Mouse (Mus musculus): ENCODE data around the gene Sycp2. TPM values are rescaled to one million over a fixed set of nuclear protein-coding genes. Genes with fewer than 3 reads are reported as not detected.

The Sycp2 gene
- total and polyA plus RNA-seq, 2 experiments from 2014 or later, result 0.12 TPM; not detected in 1

DNA sequence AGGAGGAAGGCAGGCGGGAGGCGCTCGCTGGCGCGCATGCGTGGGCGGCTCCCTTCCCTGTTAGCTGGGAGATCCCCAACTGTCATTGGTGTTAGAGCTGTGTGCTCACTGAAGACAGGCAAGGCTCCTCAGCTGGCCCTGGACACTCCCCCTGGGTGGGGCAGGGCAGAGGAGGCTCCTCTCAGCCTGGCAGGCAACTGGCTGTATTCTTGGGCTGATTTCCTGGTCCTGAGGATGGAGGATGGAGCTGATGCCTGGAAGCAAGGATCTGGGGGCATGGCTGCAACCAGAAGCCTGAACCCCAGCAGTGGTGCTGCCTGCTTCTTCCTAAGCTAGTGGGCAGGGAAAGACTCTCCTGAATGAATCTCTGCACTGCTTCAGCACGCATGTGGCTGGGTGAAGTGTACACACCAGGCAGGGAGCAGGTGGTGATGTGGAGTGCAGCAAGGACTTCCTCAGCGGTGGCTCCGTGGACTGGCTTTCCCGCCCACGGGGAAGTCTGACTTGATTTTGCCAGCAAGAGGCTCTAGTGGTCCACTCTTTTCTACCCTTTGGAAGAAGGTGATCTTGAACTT is 79.9 kb downstream of the Sycp2 start:
- no peak for TF ChIP-seq CTCF (IDR thresholded peaks at IDR 0.05; ENCODE audit: low read depth)
- TF ChIP-seq EP300 (IDR thresholded peaks at IDR 0.05; ENCODE audit: low read depth), result no peak
- 10% methylated on average over 12 of the region's 12 CpGs for WGBS
- ATAC-seq (ENCODE audit: insufficient read depth, low read depth) (peak; percentile 80), DNase-seq (ENCODE audit: low spot score) (peak; percentile 45)
- Histone ChIP-seq H3K4me3 (ENCODE audit: low read depth, low read length) (0 out of 2 replicates have a peak overlapping the region, but pooled peaks have one; percentile 16), H3K4me2 (ENCODE audit: low read depth, low read length) (peak overlapping the region; percentile 55), H3K27me3 (ENCODE audit: control insufficient read depth, insufficient read depth, low read length) (no peaks in the 10 kb centered on the region), H3K9me3 (replicated peaks; ENCODE audit: control insufficient read depth, low read length) (no peaks in the 10 kb centered on the region), H3K4me1 (ENCODE audit: control insufficient read depth, insufficient read depth) (peaks cover 14% of the 10 kb centered on the region), H3K27ac (ENCODE audit: low read depth) (no peak overlapping the region), H3K36me3 (replicated peaks; ENCODE audit: control insufficient read depth, insufficient read depth, low read length) (no peaks in the 10 kb centered on the region), H3K9ac (replicated peaks; ENCODE audit: low read depth, low read length) (no peak overlapping the region; the same call in 1 of the 2 replicates)

DNA sequence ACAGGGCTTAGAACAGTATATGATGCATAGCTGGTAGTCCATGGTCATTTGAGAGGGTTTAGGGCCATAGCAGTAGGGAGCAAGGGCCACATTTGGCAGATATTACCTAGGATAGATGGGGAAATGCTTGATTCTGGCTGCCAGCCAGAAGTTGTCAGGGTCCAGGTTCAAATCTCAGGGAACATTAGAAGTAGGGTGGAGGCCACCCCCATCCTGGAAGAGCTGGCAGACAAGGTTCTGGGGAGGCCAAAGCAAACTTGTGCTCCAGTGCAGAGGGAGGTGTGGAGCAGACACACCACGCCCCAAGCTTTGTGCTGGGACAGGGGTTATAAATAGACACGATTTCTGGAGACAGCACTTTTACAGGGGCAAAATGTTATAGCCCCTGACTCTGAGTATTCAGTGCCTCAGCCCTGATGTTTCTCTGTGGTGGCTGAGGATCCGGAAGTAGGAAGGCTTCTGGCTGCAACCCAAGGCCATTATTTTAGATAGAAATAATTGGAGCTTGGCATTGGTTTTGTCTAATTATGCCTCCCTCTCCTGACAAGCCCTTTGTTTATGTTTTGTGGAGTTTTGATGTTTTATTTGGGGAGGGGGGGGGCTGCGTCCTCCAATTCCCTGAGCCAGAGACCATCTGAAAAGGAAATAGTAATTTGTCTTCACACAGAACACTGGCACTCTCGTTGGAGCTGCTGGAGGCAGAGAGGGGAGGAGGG is 80.6 kb downstream of the Sycp2 start:
- peak; percentile 21; the same call in 1 of the 2 replicates for ATAC-seq (ENCODE audit: insufficient read depth, low read depth)

DNA sequence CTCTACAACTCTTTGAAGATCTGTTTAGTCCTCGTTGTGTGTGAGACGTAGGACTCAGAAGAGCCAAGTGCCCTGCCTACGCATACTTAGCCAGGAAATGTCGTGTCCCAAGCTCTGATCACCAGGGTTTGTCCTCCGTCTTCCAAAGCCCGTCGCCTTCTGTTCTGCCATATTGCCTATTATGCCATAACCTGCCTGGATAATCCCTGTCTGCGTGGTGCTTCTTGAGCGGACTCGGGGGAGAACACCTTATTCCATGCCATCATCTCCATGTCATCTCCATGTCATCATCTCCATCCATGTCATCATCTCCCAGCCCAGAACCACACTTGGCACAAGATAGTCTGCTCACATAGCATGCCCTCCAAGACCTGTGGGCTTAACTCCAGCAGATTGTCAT is 81.4 kb downstream of the Sycp2 start:
- no peak for ATAC-seq (ENCODE audit: insufficient read depth, low read depth)
- Histone ChIP-seq H3K4me2 (ENCODE audit: low read depth, low read length) (no peak overlapping the region), H3K4me3 (ENCODE audit: low read depth, low read length) (no peak overlapping the region), H3K36me3 (replicated peaks; ENCODE audit: control insufficient read depth, insufficient read depth, low read length) (no peaks in the 10 kb centered on the region), H3K4me1 (ENCODE audit: control insufficient read depth, insufficient read depth) (peaks cover 14% of the 10 kb centered on the region), H3K9me3 (replicated peaks; ENCODE audit: control insufficient read depth, low read length) (no peaks in the 10 kb centered on the region), H3K27ac (ENCODE audit: low read depth) (no peak overlapping the region), H3K9ac (replicated peaks; ENCODE audit: low read depth, low read length) (no peak overlapping the region), H3K27me3 (ENCODE audit: control insufficient read depth, insufficient read depth, low read length) (no peaks in the 10 kb centered on the region)
- DNase-seq (ENCODE audit: low spot score), result no peak
- WGBS, result 88% methylated on average over 10 of the region's 10 CpGs
- TF ChIP-seq EP300 (IDR thresholded peaks at IDR 0.05; ENCODE audit: low read depth) (no peak), CTCF (IDR thresholded peaks at IDR 0.05; ENCODE audit: low read depth) (no peak)

More for the DNA sequence above, 80.6 kb downstream of the Sycp2 start:
- peak overlapping the region; percentile 55 for H3K4me2 ChIP-seq (ENCODE audit: low read depth, low read length)
- H3K9ac ChIP-seq (replicated peaks; ENCODE audit: low read depth, low read length), result no peak overlapping the region; the same call in 1 of the 2 replicates
- peak; percentile 14 for DNase-seq (ENCODE audit: low spot score)
- TF ChIP-seq CTCF (IDR thresholded peaks at IDR 0.05; ENCODE audit: low read depth) (no peak), EP300 (IDR thresholded peaks at IDR 0.05; ENCODE audit: low read depth) (no peak)
- H3K36me3 ChIP-seq (replicated peaks; ENCODE audit: control insufficient read depth, insufficient read depth, low read length), result no peaks in the 10 kb centered on the region
- peak overlapping the region; percentile 16; the same call in 1 of the 2 replicates for H3K4me3 ChIP-seq (ENCODE audit: low read depth, low read length)
- peaks cover 14% of the 10 kb centered on the region for H3K4me1 ChIP-seq (ENCODE audit: control insufficient read depth, insufficient read depth)
- WGBS, result 9% methylated on average over 5 of the region's 5 CpGs
- no peak overlapping the region for H3K27ac ChIP-seq (ENCODE audit: low read depth)
- H3K27me3 ChIP-seq (ENCODE audit: control insufficient read depth, insufficient read depth, low read length), result no peaks in the 10 kb centered on the region
- no peaks in the 10 kb centered on the region for H3K9me3 ChIP-seq (replicated peaks; ENCODE audit: control insufficient read depth, low read length)

DNA sequence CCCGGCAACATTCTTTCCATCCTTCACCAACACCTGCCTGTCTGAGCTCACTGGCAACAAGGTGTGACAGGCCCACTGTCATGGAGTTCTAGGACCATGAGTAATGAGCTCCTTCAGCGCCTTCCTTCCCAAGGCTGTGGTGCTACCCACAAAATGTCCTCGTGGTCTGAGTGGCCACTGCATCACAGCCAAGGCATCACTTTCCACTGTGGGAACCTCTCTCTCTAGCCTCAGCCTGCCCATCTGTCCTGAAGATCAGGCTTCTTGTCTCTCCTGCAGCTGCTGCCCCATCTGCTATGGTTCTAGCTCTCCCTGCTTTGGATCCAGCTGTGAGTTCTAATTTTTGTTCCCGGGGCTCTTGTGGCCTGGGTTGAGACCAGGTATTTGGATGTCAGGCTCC is 82.7 kb downstream of the Sycp2 start:
- H3K27me3 ChIP-seq (ENCODE audit: control insufficient read depth, insufficient read depth, low read length), result no peaks in the 10 kb centered on the region
- WGBS, result 75% methylated on average over 4 of the region's 4 CpGs
- no peaks in the 10 kb centered on the region for H3K36me3 ChIP-seq (replicated peaks; ENCODE audit: control insufficient read depth, insufficient read depth, low read length)
- H3K4me3 ChIP-seq (ENCODE audit: low read depth, low read length), result no peak overlapping the region
- no peaks in the 10 kb centered on the region for H3K9me3 ChIP-seq (replicated peaks; ENCODE audit: control insufficient read depth, low read length)
- H3K4me2 ChIP-seq (ENCODE audit: low read depth, low read length), result no peak overlapping the region
- TF ChIP-seq EP300 (IDR thresholded peaks at IDR 0.05; ENCODE audit: low read depth) (no peak), CTCF (IDR thresholded peaks at IDR 0.05; ENCODE audit: low read depth) (no peak)
- H3K9ac ChIP-seq (replicated peaks; ENCODE audit: low read depth, low read length), result no peak overlapping the region
- H3K27ac ChIP-seq (ENCODE audit: low read depth), result no peak overlapping the region
- DNase-seq (ENCODE audit: low spot score), result no peak
- no peak for ATAC-seq (ENCODE audit: insufficient read depth, low read depth)
- peaks cover 14% of the 10 kb centered on the region for H3K4me1 ChIP-seq (ENCODE audit: control insufficient read depth, insufficient read depth)

DNA sequence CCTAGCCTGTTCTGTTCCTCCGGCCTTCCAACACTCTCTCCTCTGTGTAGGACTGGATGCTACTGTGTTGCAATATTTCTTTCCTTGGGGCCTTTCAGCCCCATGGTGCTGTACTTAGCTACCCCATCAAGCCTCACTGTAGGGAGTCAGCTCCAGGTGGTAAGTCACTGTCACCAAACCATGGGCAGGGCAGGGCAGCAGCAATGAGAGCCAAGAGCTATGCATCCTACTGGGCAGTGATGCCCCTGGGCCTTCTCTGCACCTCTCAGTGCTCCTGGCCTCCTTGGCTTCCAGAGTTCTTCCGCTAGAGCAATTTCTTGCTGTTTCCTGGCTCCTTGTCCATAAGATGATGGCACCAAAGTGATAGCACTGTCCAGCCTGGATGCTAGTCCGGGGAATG is 83.1 kb downstream of the Sycp2 start:
- H3K27me3 ChIP-seq (ENCODE audit: control insufficient read depth, insufficient read depth, low read length), result no peaks in the 10 kb centered on the region
- no peaks in the 10 kb centered on the region for H3K36me3 ChIP-seq (replicated peaks; ENCODE audit: control insufficient read depth, insufficient read depth, low read length)
- ATAC-seq (ENCODE audit: insufficient read depth, low read depth) (no peak), DNase-seq (ENCODE audit: low spot score) (no peak)
- WGBS, result 82% methylated on average over 3 of the region's 3 CpGs
- H3K4me2 ChIP-seq (ENCODE audit: low read depth, low read length), result no peak overlapping the region
- H3K9me3 ChIP-seq (replicated peaks; ENCODE audit: control insufficient read depth, low read length), result no peaks in the 10 kb centered on the region
- peaks cover 9% of the 10 kb centered on the region for H3K4me1 ChIP-seq (ENCODE audit: control insufficient read depth, insufficient read depth)
- H3K27ac ChIP-seq (ENCODE audit: low read depth), result no peak overlapping the region
- H3K9ac ChIP-seq (replicated peaks; ENCODE audit: low read depth, low read length), result no peak overlapping the region
- TF ChIP-seq CTCF (IDR thresholded peaks at IDR 0.05; ENCODE audit: low read depth) (no peak), EP300 (IDR thresholded peaks at IDR 0.05; ENCODE audit: low read depth) (no peak)
- H3K4me3 ChIP-seq (ENCODE audit: low read depth, low read length), result no peak overlapping the region
